Mouse (Mus musculus): ENCODE measurements around the gene Zkscan17. TPM values are rescaled to one million over a fixed set of nuclear protein-coding genes. Genes with fewer than 3 reads are reported as not detected.
A peak's percentile ranks its signal among the peaks of the same experiment; 100 is the strongest.

Gene Zkscan17
- total RNA-seq, 2 experiments from 2014 or later, result 14.3 to 15.6 TPM

DNA sequence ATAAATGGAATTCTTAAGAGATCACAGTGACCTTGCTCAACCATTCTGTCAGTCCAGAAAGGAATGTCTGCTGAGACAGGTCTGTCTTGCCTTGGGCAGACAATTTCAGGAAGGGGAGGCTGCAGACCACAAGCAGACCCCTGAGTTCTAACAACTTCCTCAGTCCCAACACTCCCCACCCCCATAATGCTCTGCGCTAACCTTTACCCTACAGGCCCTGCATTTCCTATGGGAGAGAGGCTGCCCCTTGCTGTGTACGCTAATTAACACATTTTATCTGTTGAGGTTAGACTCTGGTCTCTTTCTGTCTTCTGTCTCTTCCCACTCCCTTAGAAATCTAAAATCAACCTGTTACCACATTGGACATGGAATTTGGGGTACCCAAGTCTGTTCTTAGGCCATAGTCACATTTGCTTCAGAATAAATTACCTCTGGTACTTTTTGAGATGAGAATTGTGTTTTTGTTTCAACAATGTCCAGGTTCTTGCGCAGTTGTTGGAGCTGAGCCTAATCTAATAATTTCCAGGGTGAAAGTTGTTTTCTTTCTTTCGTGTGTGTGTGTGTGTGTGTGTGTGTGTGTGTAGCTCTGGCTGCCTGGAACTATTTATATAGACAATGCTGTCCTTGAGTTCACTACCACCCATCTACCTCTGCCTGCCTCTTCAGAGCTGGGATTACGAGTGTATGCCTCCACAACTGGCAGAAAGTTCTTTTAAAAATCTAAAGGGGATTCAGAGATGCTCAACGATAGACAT is 6.6 kb downstream of the Zkscan17 start:
- DNase-seq (ENCODE audit: low spot score), result no peak

DNA sequence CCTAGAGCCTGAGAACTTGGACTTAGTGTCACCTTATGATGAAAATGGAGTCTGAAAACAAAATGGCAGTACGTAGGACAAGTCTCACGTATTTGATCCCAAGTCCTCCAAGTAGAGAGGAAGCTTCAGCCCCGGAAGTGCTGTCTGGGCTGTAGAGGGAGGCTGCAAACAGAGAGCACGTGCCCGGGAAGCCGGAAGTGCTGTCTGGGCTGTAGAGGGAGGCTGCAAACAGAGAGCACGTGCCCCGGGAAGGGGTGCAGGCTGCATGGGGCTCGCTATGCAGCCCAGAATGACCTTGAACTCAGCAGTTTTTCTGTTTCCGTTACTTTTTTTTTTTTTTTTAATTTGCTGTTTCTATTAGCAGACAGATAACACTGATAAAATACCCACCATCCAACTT is 8.3 kb downstream of the Zkscan17 start:
- DNase-seq (ENCODE audit: low spot score), result no peak

DNA sequence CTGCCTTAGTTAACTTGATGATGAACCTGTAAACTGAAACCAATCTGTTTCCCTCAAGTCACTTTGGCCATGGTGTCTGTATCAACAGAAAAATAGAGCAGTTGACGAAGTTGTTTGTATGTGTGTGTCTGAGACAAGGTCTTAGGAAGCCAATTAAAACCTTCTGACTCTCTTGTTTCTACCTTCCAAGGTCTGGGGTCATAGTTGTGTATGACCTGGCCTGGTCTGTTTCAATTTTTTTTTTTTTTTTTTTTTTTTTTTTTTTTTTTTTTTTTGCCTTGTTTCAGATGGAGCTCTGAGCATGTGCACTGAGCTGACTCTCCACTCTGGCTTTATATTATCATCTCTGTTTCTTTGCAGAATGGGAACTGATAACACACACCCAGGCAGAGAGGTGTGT is 9.1 kb downstream of the Zkscan17 start:
- no peak for DNase-seq (ENCODE audit: low spot score)

DNA sequence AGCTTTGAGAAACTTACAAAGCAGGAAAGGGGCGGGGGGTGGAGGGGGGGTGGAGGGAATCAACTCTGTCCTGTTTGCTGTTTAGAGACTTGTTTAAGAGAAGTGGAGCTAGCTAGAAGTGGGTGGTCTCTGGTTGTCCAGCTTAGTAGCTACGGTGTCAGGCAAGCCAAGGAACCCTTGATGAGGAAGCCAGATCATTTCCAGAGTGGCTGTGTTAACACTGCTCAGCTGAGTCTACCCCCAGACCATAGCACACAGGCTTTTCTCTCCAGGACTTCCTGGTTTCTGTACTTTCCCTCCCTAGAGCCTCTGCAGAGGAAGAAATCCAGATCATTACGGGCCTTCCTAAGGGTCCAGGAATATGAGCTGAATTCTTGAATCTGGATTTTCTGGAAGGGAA is 11.8 kb downstream of the Zkscan17 start:
- no peak for DNase-seq (ENCODE audit: low spot score)

DNA sequence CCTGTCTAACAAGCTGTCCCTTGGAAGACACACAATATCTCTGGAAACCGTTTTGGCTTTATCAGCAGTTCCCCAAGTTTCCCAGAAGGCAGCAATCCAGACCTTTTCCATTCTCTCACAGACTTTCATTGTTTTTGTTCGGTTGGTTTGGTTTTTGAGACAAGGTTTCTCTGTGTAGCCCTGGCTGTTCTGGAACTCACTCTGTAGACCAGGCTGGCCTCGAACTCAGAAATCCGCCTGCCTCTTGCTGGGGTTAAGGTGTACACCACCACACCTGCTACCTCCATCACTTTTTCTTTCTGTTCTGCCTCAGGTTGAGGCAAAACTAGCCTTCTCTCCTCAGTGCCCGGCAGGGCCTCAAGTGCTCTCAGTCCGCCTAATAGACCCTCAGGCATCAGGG is 12.2 kb downstream of the Zkscan17 start:
- DNase-seq (ENCODE audit: low spot score), result no peak

DNA sequence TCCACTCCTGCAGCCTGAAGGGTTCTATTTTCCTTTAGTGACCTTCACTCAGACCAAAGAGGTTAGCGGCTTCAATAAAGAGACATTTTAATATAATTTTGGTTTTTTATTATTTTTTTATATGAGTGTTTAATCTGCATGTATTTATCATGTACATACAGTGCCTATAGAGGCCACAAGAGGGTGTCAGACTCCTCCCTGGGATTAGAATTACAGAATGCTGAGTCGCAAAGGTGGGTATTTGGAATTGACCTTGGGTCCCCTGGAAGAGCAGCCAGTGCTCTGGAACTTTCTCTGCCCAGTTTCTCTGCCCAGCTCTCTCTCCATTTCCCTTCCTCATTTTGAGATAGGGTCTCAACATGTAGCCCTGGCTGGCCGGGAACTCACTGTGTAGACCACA is 13.0 kb downstream of the Zkscan17 start:
- no peak for DNase-seq (ENCODE audit: low spot score)

DNA sequence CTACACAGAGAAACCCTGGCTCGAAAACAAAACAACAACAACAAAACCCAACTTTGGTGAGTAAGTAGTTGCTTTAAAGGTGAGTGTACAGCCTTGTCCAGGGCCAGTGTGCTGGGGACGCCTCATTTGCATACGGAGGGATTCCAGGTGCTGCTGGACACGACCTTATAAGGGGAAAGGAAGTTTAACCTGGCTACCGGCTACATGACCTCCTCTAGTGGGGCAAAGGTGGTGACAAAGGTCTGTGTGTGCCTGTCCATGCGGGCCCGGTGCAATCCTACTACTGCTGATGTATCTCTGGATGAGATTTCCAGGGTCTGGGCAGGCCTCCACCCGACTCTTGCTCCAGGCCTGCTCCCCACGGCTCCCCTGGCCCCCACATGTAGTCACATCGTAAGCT is 13.8 kb downstream of the Zkscan17 start:
- DNase-seq (ENCODE audit: low spot score), result no peak

DNA sequence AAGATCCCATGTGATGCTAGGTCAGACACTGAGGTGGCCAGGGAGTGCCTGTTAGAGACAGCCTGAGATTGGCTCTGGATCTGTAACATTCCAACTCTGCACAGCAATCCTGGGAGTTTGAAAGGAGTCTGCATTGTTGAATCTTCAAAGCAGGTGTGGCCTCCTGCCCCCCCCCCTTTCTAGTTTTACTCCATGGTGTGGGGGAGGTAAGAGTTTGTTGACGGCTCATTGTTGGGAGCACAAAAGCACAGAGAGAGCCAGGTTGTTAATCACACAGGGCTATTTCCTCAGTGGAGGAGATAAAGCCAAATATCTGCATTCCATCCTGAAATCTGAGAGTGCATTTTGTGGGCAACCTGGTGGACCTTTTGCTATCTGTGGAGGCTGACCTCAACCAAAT is 15.0 kb downstream of the Zkscan17 start:
- DNase-seq (ENCODE audit: low spot score), result no peak

DNA sequence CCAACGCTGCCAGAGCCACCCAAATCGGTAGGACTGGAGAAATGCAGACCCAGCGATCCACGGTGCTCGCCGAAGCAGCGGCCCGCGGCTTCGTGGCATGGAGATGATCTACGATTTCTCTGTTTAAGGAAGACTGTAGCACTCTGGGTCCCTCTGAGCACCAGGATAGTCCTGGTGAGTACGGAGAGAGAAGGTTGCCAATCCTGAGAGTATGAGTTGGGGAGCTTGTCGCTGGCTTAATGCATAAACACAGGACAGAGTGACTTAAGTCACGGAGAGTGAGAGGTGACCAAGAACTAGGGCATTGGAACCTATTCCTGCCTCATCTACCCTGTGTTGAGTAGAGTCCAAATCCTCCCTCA is 19.9 kb downstream of the Zkscan17 start:
- no peak for DNase-seq (ENCODE audit: low spot score)

DNA sequence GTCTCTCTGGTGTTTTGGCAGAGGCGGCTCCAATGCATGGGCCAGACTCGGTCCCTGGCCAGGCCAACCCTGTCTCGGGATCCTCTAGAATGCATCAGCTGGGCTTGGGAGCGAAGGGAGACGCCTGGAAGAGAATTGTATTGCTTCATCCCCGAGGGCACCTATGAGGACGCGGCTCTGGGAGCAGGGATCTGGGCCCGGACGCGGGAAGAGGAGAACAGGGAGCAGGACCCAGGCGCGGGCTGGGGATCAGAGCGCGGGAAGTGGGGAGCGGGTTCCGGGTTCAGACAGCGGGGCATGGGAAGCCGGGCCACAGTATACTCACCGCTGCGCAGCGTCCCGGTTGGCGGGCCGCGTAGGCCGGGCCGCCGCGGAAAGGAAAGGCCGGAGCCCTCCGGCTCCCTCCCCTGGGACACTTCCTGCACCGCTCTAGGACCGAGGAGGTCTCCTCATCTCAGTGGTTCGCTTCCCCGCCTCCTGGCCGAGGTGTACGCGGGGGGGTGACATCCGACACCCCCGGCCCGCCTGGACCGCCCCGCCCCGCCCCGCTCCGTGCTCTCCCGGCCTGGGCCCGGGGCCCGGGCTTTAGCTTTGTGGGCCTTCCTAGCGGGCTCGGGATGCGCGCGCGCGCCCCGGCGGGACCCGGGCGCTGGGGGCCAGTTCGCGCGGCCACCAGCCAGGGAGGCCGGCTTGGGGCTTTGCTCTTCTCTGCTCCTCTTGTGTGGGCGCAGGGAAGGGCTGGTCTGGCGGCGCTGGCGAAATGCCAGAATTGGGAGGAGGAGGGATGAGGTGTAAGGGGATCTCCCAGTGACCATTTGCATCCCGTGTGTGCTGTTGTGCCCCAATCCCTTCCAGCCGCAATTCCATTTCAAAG is 20.5 kb downstream of the Zkscan17 start:
- DNase-seq (ENCODE audit: low spot score), result peak; percentile 94

DNA sequence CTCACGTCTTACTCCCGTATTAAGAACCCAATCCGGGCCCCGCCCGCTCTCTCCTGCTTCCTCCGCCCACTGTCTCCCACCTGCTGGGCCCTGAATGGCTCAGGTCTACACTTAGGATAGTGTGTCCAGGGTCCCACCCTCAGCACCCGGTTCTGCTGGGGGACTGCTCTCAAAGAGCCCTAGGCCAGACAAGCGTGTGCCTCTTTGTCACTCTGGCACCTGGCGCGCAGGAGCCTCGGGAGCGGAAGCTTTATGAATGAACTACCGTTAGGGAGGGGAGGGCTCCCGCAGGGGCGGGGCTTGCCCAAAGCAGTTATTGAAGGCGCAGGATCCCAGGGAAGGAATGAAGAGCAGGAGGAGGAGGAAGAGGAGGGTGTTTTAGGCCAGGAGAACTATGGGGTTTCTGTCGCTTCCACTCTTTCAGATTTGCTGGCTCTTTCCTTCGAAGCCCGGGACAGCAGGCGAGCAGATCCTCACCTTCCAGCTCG is 21.2 kb downstream of the Zkscan17 start:
- peak; percentile 32 for DNase-seq (ENCODE audit: low spot score)

DNA sequence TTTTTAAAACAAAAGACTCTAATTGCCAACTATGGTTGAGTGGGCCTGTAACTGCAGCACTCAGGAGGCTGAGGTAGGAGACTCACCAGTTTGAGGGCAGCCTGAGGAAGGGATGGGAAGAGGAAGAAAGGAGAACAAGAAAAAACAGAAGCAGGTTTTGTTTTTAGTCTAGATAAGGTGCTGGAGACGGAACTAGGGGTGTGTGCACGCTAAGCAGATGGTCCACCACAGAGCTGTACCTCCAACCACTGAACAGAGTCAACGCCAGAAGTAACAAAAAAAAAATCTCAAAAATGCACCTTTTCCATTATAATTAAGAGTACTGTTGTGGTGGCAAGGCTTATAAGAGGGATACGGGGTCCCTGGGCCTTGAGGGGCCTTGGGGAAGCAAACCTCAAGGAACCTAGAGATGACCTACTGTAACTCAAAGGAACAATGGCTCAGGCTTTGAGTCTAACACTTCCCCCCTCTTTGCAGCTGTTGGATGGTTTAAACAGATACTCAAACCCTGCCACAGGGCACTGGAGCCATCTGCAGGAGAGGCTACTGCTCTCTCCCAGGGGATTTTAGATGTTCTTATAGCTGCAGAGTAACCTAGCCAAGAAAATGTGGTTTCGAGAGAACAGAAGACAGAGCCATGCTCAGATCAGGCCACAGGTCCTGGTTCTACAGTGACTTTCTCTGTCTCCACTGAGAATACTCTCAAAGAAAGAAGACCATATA is 24.4 kb downstream of the Zkscan17 start:
- DNase-seq (ENCODE audit: low spot score), result no peak

DNA sequence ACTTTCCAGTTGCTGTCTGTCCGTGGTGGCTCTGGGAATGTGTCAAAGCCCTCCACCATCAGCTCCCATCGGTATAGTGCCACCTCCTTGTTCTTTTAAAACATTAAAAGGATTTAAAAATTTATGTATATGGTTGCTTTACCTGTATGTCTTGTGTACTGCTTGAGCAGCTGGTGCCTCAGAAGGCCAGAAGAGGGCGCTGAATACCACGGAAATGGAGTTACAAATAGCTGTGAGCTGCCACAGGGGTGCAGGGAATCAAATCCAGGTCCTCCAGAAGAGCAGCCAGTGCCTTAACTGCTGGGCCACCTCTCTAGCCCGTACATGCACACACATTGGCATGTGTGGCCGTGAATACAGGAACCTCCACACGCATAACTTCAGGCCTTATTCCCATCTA is 28.8 kb downstream of the Zkscan17 start:
- DNase-seq (ENCODE audit: low spot score), result no peak

DNA sequence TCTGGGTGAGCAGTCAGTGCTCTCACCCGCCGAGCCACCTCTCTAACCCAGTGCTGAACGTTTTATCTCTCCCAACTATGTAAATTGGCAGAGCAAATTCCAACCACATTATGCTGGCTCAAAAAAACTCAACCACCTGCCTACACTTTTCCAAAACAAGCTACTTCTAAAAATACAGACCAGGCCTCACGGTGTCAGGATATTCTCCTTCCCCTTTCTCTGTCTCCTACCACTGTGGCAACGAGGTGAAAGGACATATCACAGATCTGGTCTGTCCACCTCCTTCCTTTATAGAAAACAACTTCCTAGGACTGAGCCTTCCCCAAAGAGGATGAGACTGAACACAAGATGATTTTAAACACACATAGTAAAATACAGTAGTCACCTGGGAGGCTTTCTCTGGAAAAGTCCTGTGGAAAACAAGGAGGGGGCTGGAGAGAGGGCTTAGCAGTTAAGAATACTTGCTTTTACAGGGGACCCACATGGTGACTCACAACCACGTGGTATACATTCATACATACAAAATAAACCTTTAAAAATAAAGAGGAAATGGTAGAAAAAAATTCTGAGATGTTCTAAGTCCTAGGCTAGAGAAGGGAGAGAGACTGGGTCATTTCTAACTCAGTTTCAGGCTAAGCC is 29.8 kb downstream of the Zkscan17 start:
- DNase-seq (ENCODE audit: low spot score), result no peak

DNA sequence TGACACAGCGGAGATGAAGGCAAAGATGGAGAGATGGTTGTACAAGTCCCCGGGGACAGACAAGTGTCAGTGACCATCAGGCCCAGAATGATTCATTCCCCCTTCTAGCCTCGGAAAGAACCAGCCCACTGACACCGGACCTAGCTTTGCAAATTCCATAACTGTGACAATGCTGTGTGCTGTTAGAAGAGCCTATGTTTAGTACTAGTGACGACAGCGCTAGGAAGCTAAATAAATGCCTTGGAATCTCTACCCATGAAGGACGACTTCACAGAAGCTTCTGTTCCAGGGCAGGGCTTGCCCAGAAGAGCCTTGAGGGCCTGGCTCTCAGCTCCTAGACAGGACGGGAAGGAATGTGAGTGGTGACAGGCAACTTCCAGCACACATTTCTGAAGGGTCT is 40.3 kb downstream of the Zkscan17 start:
- no peak for DNase-seq (ENCODE audit: low spot score)

DNA sequence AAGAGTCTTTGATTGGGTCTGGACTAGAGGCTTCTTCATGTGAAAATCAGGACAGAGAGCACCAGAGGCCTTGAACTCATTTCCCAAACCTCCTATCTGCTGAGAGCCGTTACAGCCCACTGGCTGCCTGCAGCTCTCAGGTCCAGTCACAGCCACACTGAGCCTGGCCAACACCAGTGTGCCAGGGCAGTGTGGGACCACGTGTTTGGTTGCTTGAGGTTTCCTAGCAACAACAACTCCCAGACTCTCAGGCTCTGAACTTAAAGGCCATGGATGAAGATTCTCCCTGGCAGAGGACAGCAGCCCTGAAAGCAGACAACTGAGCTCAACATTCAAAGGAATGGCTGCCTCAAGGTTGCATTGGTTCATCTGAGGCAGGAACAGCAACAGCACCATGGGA is 40.9 kb downstream of the Zkscan17 start:
- peak; percentile 12 for DNase-seq (ENCODE audit: low spot score)

DNA sequence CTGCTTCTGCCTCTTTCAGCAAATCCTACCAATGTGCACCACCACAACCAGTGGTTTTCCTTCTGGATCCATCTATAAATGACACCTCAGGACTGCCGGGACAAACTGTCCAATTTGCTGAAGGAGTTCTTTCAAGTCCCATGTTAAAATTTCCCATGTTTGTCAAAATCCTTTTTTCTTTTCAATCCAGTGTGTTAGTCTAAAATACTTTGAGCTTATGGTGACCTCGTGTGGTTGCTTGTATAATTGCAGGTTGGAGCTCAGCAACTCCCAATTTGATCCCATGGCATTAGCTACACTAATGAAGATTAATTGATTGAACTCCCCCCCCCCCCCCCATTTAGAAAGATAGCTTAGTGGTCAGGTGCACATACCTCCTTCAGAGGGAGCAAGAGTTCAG is 43.3 kb downstream of the Zkscan17 start:
- DNase-seq (ENCODE audit: low spot score), result peak; percentile 63

DNA sequence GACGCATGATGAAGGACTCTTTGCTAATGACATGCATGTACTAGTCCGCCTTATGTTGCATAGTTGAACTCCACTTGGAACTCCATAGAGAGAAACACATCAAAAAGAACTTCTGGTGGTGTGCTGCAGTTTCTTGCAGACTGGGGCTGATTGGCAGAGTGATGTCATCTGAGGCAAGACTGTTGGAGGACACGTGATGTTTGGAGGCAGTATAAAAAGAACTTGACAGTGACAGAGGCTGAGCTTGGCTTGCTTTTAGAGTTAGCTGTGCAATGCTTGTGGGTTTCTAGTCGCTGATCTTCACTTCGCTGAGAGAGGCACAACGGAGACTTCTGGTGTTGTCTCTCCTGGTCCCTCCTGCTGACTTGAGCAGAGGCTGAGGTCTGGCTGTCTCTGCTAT is 49.3 kb downstream of the Zkscan17 start:
- DNase-seq (ENCODE audit: low spot score), result no peak

DNA sequence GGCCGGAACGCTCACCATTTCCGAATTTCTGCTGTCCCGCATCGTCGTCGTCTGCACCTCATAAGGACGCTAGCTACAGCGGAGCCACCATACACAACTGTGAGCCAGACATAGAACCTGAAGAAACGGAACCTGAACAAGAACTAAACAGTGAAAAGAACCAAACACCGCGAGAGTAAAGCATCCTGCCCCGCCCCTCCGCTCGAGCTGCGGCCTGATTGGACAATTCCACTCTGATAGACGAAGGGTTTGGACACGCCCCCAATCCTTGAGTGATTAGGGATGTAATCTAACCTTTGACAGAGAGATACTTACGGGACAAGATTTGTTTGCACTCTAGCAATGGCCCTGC is 54.2 kb downstream of the Zkscan17 start, which contains the start of gene Zfp867:
TSS of gene Zfp867 (minus strand) at position 149 of the 352 bp plus-strand sequence.
- DNase-seq (ENCODE audit: low spot score), result peak; percentile 90

DNA sequence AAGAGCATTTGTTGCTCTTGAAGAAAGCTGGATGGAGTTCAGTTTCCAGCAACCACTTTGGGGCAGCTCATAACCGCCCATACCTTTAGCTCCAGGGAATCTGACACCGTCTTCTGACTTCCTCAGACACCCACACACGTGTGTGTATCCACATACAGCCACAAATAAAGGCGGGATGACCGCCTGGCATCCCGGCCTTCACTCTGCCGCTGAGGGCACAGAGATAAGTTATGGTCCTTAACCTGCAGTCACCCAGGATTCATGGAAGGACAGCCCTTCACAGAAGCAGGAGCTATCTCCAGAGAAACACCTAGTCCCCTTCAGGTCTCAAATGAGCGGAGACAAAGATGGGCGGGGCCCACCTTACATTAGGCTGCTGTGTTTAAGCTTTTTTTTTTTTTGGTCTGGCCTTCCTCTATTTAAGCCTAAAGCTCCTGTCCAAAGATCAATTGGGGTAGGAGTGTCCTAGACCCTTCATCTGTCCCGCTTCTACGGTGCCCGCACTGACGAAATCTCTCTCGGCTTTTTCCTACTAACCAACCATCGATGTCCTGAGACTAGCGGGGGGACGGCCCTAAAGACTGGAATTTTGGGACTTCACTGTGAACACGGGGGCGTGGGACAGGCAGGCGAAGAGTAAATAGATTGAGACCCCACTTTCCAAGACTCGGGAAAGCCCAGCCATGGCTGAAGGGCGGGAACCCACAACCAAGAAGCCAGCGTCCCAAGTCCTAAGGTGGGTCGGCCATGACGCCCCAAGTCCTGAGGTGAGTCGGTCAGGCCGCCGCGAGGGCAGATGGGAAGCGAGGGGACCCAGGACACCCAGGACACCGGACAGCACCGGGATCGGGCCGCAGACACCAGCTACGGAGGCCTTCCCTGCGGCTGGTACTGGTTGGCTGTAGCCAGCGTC is 54.9 kb downstream of the Zkscan17 start:
- no peak for DNase-seq (ENCODE audit: low spot score)

DNA sequence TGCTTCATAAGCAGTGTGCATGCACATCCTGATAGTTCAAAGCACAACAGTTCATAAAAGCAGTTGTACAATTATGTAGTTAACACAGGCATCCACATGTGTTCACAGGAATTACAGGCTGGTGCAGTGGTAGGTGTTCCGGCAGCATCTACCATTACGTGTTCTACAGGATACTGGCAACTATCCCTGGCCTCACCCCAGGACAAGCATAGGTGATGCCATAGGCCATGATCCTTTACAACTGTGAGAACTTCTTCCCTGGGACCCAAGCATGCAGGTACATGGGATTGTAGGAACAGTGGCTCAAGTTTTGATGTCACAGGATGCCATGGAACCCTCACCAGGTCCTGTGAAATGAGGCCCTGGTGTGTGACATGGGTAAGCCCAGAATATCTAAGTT is 66.1 kb downstream of the Zkscan17 start:
- DNase-seq (ENCODE audit: low spot score), result no peak
